ENCODE assay signal across 32 mouse cellular contexts in the genomic region with DNA sequence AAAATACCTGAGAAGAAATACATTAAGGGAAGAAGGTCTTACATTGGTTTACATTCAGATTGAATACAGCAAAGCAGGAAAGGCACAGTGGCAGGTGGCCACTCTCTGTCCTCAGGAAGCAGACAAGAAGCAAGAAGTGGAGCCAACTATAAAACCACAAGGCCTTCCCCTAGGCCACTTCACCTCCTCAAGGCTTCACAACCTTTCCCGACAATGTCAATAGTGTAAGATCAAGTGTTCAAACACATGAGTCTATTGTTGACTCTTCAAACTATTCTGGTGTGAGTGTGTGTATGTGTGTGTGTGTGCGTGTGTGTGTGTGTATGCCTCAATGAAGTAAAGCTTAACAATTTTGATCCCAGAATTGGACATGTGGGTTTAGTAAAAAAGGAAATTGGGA. TPM values are rescaled to one million over a fixed set of nuclear protein-coding genes. Genes with fewer than 3 reads are reported as not detected.
DNase-seq lines count a peak whose midpoint lies in the region; ATAC-seq lines count a peak whose summit lies in the region.
"Had no signal": no experiment of that assay in that cellular context is flagged by ENCODE, and none has a peak within 500 bp of the region (broad histone marks: within the 10 kb centered on the region; RNA-seq: fewer than 3 reads in every experiment).

No protein-coding gene starts in this region.

- no peaks in the 10 kb centered on the region for H3K27me3 ChIP-seq in hindbrain, embryonic 11.5 days (ENCODE audit: control insufficient read depth, insufficient read depth, low read length)
- H3K27me3 ChIP-seq: CH12.LX; embryonic facial prominence, embryonic 13.5 days; forebrain, embryonic 12.5 days; forebrain, embryonic 15.5 days; heart, embryonic 15.5 days; hindbrain, embryonic 12.5 days; hindbrain, embryonic 15.5 days; Patski had no signal

- H3K36me3 ChIP-seq in hindbrain, embryonic 11.5 days (ENCODE audit: control insufficient read depth, insufficient read depth, low read length) = no peaks in the 10 kb centered on the region
- H3K36me3 ChIP-seq: embryonic facial prominence, embryonic 10.5 days; forebrain, embryonic 12.5 days; heart, embryonic 15.5 days; hindbrain, embryonic 12.5 days had no signal

- no peak overlapping the region for H3K27ac ChIP-seq in hindbrain, embryonic 11.5 days (ENCODE audit: low read depth, low read length)
- H3K27ac ChIP-seq: embryonic facial prominence, embryonic 10.5 days; embryonic facial prominence, embryonic 13.5 days; forebrain, embryonic 12.5 days; forebrain, embryonic 15.5 days; heart, embryonic 15.5 days; hindbrain, embryonic 12.5 days; hindbrain, embryonic 15.5 days had no signal

- H3K4me3 ChIP-seq in hindbrain, embryonic 11.5 days (ENCODE audit: low read depth, low read length) = no peak overlapping the region
- H3K4me3 ChIP-seq: embryonic facial prominence, embryonic 10.5 days; embryonic facial prominence, embryonic 13.5 days; erythroblast, embryonic 14.5 days; forebrain, embryonic 12.5 days; forebrain, embryonic 15.5 days; heart, embryonic 15.5 days; hindbrain, embryonic 12.5 days; hindbrain, embryonic 15.5 days had no signal

- no peaks in the 10 kb centered on the region for H3K4me1 ChIP-seq in hindbrain, embryonic 11.5 days (replicated peaks; ENCODE audit: control insufficient read depth, insufficient read depth, low read length)

- ATAC-seq in hindbrain, embryonic 11.5 days (ENCODE audit: low FRiP score) = no peak
- ATAC-seq: forebrain, embryonic 15.5 days; Patski had no signal

- no peak overlapping the region for H3K9ac ChIP-seq in hindbrain, embryonic 11.5 days (ENCODE audit: low read depth, low read length)
- H3K9ac ChIP-seq: embryonic facial prominence, embryonic 13.5 days; forebrain, embryonic 12.5 days; forebrain, embryonic 15.5 days; heart, embryonic 15.5 days; hindbrain, embryonic 12.5 days; hindbrain, embryonic 15.5 days had no signal

- H3K9me3 ChIP-seq in hindbrain, embryonic 11.5 days (ENCODE audit: control insufficient read depth, low read length) = no peaks in the 10 kb centered on the region
- H3K9me3 ChIP-seq: embryonic facial prominence, embryonic 10.5 days; embryonic facial prominence, embryonic 13.5 days; forebrain, embryonic 12.5 days; forebrain, embryonic 15.5 days; G1E; heart, embryonic 15.5 days; hindbrain, embryonic 12.5 days; hindbrain, embryonic 15.5 days had no signal

- DNase-seq in lung, adult 18-20 months = peak; percentile 63 to 67
- DNase-seq in lung, postnatal 4 days = no peak
- DNase-seq in lung, postnatal 10 days = peak; percentile 14
- peak; percentile 77 for DNase-seq in lung, postnatal 36 days
- DNase-seq in thymus, postnatal 10 days (ENCODE audit: low spot score in 2 of 2) = no peak
- DNase-seq in hindbrain, embryonic 11.5 days (ENCODE audit: low spot score) = no peak
- DNase-seq: adrenal gland, adult 2 months; adrenal gland, postnatal 14 days; B cell, adult 2 months; cerebellum, adult 11-12 months; cerebellum, adult 8-10 months; cerebellum, postnatal 10 days; cerebellum, postnatal 36 days; embryo, embryonic 11 days; gastrocnemius, postnatal 10 days; gastrocnemius, postnatal 36 days; heart, postnatal 10 days; heart, postnatal 36 days had no signal

- WGBS in hindbrain, embryonic 11.5 days = 91% methylated on average over 2 of the region's 2 CpGs

- no peak overlapping the region for H3K4me2 ChIP-seq in hindbrain, embryonic 11.5 days (replicated peaks; ENCODE audit: low read depth, low read length)
- H3K4me2 ChIP-seq: embryonic facial prominence, embryonic 13.5 days; forebrain, embryonic 12.5 days; forebrain, embryonic 15.5 days; heart, embryonic 11.5 days; heart, embryonic 15.5 days; hindbrain, embryonic 12.5 days; hindbrain, embryonic 15.5 days had no signal

RNA-seq across cellular contexts. Expression of a gene that starts 8.3 kb away (rescaled TPM):
- polyA plus RNA-seq in hindbrain, embryonic 11.5 days (2014; fragmentation: Nextera tagmentation; extraction: Ambion mirVana) = 11.4 and 15.2 TPM in 2 replicates
- polyA plus RNA-seq: erythroblast, embryonic 14.5 days had no signal

RNA-seq across cellular contexts. Expression of a gene that starts 29.5 kb away (rescaled TPM):
- not detected in 2 replicates for polyA plus RNA-seq in hindbrain, embryonic 11.5 days (2014; fragmentation: Nextera tagmentation; extraction: Ambion mirVana)
- polyA plus RNA-seq: adrenal gland, adult 2 months; brain, embryonic 14.5 days; embryonic facial prominence, embryonic 10.5 days; embryonic facial prominence, embryonic 13.5 days; erythroblast, embryonic 14.5 days; forebrain, embryonic 12.5 days; forebrain, embryonic 15.5 days; G1E; heart, embryonic 11.5 days; heart, embryonic 15.5 days; hindbrain, embryonic 12.5 days; hindbrain, embryonic 15.5 days; intestine, embryonic 14.5 days; Patski had no signal

RNA-seq across cellular contexts. Expression of a gene that starts 42.1 kb away (rescaled TPM):
- 0.14 and 0.22 TPM in 2 replicates for polyA plus RNA-seq in hindbrain, embryonic 11.5 days (2014; fragmentation: Nextera tagmentation; extraction: Ambion mirVana)
- polyA plus RNA-seq: adrenal gland, adult 2 months; embryonic facial prominence, embryonic 10.5 days; embryonic facial prominence, embryonic 13.5 days; erythroblast, embryonic 14.5 days; G1E; heart, embryonic 11.5 days; heart, embryonic 15.5 days; intestine, embryonic 14.5 days; Patski had no signal

Comparison
In these comparisons a context has a peak if more than half of its experiments do, and no peak if none do; other contexts are left out.
1. DNase-seq: peak in lung, adult 18-20 months (2 of 2), lung, postnatal 10 days (single experiment) and lung, postnatal 36 days (single experiment); none in lung, postnatal 4 days (0 of 2), thymus, postnatal 10 days (0 of 2) and hindbrain, embryonic 11.5 days (single experiment).